Mouse (Mus musculus) E14TG2a.4 (cell line): Measurements from ENCODE around the gene Lrsam1.

Source experiments
- CTCF ChIP-seq: conservative IDR thresholded peaks from 2 replicates; pipeline ENCODE4 v1.5.1; 2014; ENCODE audit warnings: low read length
- NANOG ChIP-seq: IDR thresholded peaks from 2 replicates; pipeline ENCODE4 v1.6.1; 2014; ENCODE audit warnings: borderline replicate concordance, low read length, mixed read lengths
- POU5F1 ChIP-seq: IDR thresholded peaks from 2 replicates; pipeline ENCODE4 v1.6.1; 2014; ENCODE audit warnings: low read length, borderline replicate concordance

DNA sequence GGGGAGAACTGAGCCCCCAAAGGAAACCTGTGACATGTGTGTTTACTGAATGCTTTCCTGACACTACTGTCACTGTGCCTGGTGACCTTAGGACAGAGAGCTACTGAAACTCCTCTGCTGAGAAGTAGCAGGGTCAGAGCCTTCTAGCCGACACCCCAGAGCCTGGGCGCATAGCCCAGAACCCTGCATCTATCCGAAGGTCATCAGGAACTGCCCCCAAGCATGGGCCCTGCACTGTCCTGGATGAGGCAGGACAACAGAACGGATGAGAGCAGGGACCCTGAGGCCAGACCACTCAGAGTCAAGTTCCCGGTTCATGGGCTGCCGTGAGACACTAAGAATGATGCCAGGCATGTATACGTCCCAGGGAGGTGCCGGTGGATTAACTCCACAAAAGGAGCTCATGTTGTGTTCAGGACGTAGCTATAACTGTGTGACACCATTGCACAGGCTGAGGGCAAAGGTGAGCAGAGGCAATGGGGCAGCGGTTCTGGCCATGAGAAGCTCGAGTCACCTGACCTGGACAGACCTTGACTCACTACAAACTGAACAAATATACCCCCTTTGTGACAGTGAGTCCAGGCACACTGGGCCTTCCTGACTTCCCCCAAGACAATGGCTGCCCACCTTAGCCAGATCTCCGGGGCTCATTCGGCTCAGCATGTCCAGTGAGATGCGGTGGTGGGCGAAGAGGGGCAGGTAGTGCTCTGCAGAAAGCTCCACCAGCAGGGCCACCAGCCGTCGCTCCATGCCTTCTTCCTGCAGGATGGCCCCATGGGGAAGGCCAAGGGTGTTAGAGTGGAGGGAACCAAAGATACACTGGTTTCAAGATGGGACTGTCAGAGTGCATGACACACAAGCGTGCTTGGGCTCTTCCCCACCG is 32.2 kb downstream of the Lrsam1 start:
- TF ChIP-seq CTCF = no peak
- no peak for TF ChIP-seq NANOG
- TF ChIP-seq POU5F1 = no peak
